Comparison of ENCODE assay signal across 22 mouse cellular contexts in the genomic region with DNA sequence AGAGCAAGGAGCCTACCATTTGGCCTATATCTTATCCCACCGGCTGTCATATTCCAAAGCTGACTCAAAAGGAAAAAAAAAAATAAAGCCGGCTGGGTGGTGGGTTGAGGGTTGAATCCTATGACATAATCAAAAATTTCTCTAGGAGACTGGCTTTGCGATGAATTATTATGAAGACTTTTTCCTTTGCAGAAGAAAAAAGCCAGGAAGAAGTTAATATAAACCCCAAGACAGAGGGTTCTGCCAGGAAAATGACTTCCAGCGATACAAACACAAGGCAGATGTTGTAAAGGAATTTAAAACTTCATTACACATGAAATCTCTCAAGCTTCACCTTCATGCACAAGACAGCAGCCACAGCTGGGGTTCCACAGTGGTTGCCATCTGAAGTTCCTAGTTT. TPM values are rescaled to one million over a fixed set of nuclear protein-coding genes. Genes with fewer than 3 reads are reported as not detected.
DNase-seq lines count a peak whose midpoint lies in the region; ATAC-seq and TF ChIP-seq lines count a peak whose summit lies in the region.
"Had no signal": no experiment of that assay in that cellular context is flagged by ENCODE, and none has a peak within 500 bp of the region (broad histone marks: within the 10 kb centered on the region; RNA-seq: fewer than 3 reads in every experiment).

No protein-coding gene starts in this region.

- no peak for TF ChIP-seq EP300 in stomach, postnatal 0 days (optimal IDR thresholded peaks at IDR 0.05)

- H3K27ac ChIP-seq in intestine, embryonic 15.5 days: peak overlapping the region; percentile 57
- H3K27ac ChIP-seq in intestine, embryonic 16.5 days (ENCODE audit: low read length): no peak overlapping the region; the same call in 1 of the 2 replicates
- H3K27ac ChIP-seq in stomach, embryonic 14.5 days (ENCODE audit: low read length): peak overlapping the region; percentile 92
- H3K27ac ChIP-seq in stomach, postnatal 0 days (replicated peaks): no peak overlapping the region
- H3K27ac ChIP-seq in cerebellum, adult 2 months (ENCODE audit: insufficient read depth, low read length): no peak overlapping the region
- H3K27ac ChIP-seq: forebrain, embryonic 10.5 days; hindbrain, embryonic 15.5 days; limb, embryonic 15.5 days; liver, embryonic 15.5 days; midbrain, embryonic 15.5 days; neural tube, embryonic 15.5 days had no signal

- H3K9me3 ChIP-seq in intestine, embryonic 15.5 days: no peaks in the 10 kb centered on the region
- no peaks in the 10 kb centered on the region for H3K9me3 ChIP-seq in intestine, embryonic 16.5 days (ENCODE audit: control insufficient read depth, low read length)
- H3K9me3 ChIP-seq in stomach, embryonic 14.5 days (ENCODE audit: control insufficient read depth, low read depth, low read length): no peaks in the 10 kb centered on the region
- no peaks in the 10 kb centered on the region for H3K9me3 ChIP-seq in stomach, postnatal 0 days (ENCODE audit: control insufficient read depth, low read length)
- H3K9me3 ChIP-seq: forebrain, embryonic 10.5 days; hindbrain, embryonic 15.5 days; limb, embryonic 15.5 days; liver, embryonic 15.5 days; megakaryocyte, embryonic 14.5 days; midbrain, embryonic 15.5 days; neural tube, embryonic 15.5 days had no signal

- WGBS in intestine, embryonic 15.5 days: 43% methylated on average over 4 of the region's 4 CpGs
- 40% methylated on average over 4 of the region's 4 CpGs for WGBS in intestine, embryonic 16.5 days
- 38% methylated on average over 4 of the region's 4 CpGs for WGBS in stomach, embryonic 14.5 days
- WGBS in stomach, postnatal 0 days: 37% methylated on average over 4 of the region's 4 CpGs
- whole genome bisulfite sequencing in cerebellum, adult 2 months: 92% methylated on average over 4 of the region's 4 CpGs

- H3K4me2 ChIP-seq in intestine, embryonic 15.5 days (replicated peaks): no peak overlapping the region
- H3K4me2 ChIP-seq in intestine, embryonic 16.5 days (ENCODE audit: low read depth, low read length): no peak overlapping the region
- H3K4me2 ChIP-seq in stomach, embryonic 14.5 days (replicated peaks; ENCODE audit: low read depth, low read length): no peak overlapping the region
- no peak overlapping the region for H3K4me2 ChIP-seq in stomach, postnatal 0 days (replicated peaks; ENCODE audit: low read depth)
- H3K4me2 ChIP-seq: heart, embryonic 11.5 days; hindbrain, embryonic 15.5 days; limb, embryonic 15.5 days; liver, embryonic 15.5 days; midbrain, embryonic 15.5 days; neural tube, embryonic 15.5 days had no signal

- no peak for TF ChIP-seq CTCF in stomach, postnatal 0 days (IDR thresholded peaks at IDR 0.05; ENCODE audit: low read depth)
- no peak for TF ChIP-seq CTCF in cerebellum, adult 2 months (IDR thresholded peaks at IDR 0.05; ENCODE audit: borderline replicate concordance, insufficient read depth, low read depth, low read length)

- no peaks in the 10 kb centered on the region for H3K36me3 ChIP-seq in intestine, embryonic 15.5 days
- no peaks in the 10 kb centered on the region for H3K36me3 ChIP-seq in intestine, embryonic 16.5 days (ENCODE audit: control insufficient read depth, insufficient read depth, low read length)
- H3K36me3 ChIP-seq in stomach, embryonic 14.5 days (ENCODE audit: control insufficient read depth, insufficient read depth, low read length): no peaks in the 10 kb centered on the region
- no peaks in the 10 kb centered on the region for H3K36me3 ChIP-seq in stomach, postnatal 0 days (ENCODE audit: control insufficient read depth, insufficient read depth, low read length)
- H3K36me3 ChIP-seq: hindbrain, embryonic 15.5 days; limb, embryonic 15.5 days; liver, embryonic 15.5 days; midbrain, embryonic 15.5 days; neural tube, embryonic 15.5 days had no signal

- H3K27me3 ChIP-seq in intestine, embryonic 15.5 days (replicated peaks): no peaks in the 10 kb centered on the region
- no peaks in the 10 kb centered on the region for H3K27me3 ChIP-seq in intestine, embryonic 16.5 days (replicated peaks; ENCODE audit: control insufficient read depth, insufficient read depth, low read length)
- H3K27me3 ChIP-seq in stomach, embryonic 14.5 days (ENCODE audit: control insufficient read depth, insufficient read depth, low read length): no peaks in the 10 kb centered on the region
- no peaks in the 10 kb centered on the region for H3K27me3 ChIP-seq in stomach, postnatal 0 days (ENCODE audit: control insufficient read depth, insufficient read depth, low read length)
- H3K27me3 ChIP-seq in cerebellum, adult 2 months (ENCODE audit: control insufficient read depth, insufficient read depth, low read length): no peaks in the 10 kb centered on the region
- H3K27me3 ChIP-seq: hindbrain, embryonic 15.5 days; limb, embryonic 15.5 days; liver, embryonic 15.5 days; megakaryocyte, embryonic 14.5 days; midbrain, embryonic 15.5 days; neural tube, embryonic 15.5 days had no signal

- no peak for DNase-seq in stomach, postnatal 0 days (ENCODE audit: low spot score)
- peak; percentile 35 for DNase-seq in lung, postnatal 14 days
- no peak for DNase-seq in cerebellum, adult 2 months
- no peak for DNase-seq in kidney, adult 11 months
- DNase-seq: B cell, adult 2 months; cerebellum, adult 18-20 months; forebrain, postnatal 0 days; kidney, adult 8-10 months; layer of hippocampus, postnatal 36 days; right cerebral cortex, postnatal 14 days; spleen, adult 18-20 months had no signal

- ATAC-seq in intestine, embryonic 15.5 days: no peak
- no peak for ATAC-seq in intestine, embryonic 16.5 days
- ATAC-seq in stomach, embryonic 14.5 days (ENCODE audit: insufficient number of reproducible peaks, insufficient read depth, low FRiP score, low read depth): no peak
- no peak for ATAC-seq in stomach, postnatal 0 days (ENCODE audit: low FRiP score, low TSS enrichment)
- ATAC-seq: forebrain, postnatal 0 days; midbrain, embryonic 15.5 days had no signal

- no peak overlapping the region for H3K4me3 ChIP-seq in intestine, embryonic 15.5 days (replicated peaks)
- H3K4me3 ChIP-seq in intestine, embryonic 16.5 days (ENCODE audit: low read length): no peak overlapping the region
- H3K4me3 ChIP-seq in stomach, embryonic 14.5 days (ENCODE audit: low read depth, low read length): no peak overlapping the region
- no peak overlapping the region for H3K4me3 ChIP-seq in stomach, postnatal 0 days (ENCODE audit: low read depth, low read length)
- no peak overlapping the region for H3K4me3 ChIP-seq in cerebellum, adult 2 months (replicated peaks; ENCODE audit: insufficient read depth, low read depth, low read length)
- H3K4me3 ChIP-seq: forebrain, embryonic 10.5 days; hindbrain, embryonic 15.5 days; limb, embryonic 15.5 days; liver, embryonic 15.5 days; megakaryocyte, embryonic 14.5 days; midbrain, embryonic 15.5 days; neural tube, embryonic 15.5 days had no signal

- H3K4me1 ChIP-seq in intestine, embryonic 15.5 days (replicated peaks): peaks cover 13% of the 10 kb centered on the region; the same call in 1 of the 2 replicates
- H3K4me1 ChIP-seq in intestine, embryonic 16.5 days (ENCODE audit: control insufficient read depth, insufficient read depth, low read length): peaks cover 11% of the 10 kb centered on the region; the same call in 1 of the 2 replicates
- peaks cover 40% of the 10 kb centered on the region for H3K4me1 ChIP-seq in stomach, embryonic 14.5 days (ENCODE audit: control insufficient read depth, insufficient read depth, low read length)
- 0 out of 2 replicates have a peak, but pooled peaks cover 3% of the 10 kb centered on the region for H3K4me1 ChIP-seq in stomach, postnatal 0 days (replicated peaks; ENCODE audit: control insufficient read depth, insufficient read depth)
- no peaks in the 10 kb centered on the region for H3K4me1 ChIP-seq in cerebellum, adult 2 months (ENCODE audit: control insufficient read depth, insufficient read depth, low read length)
- H3K4me1 ChIP-seq: forebrain, embryonic 10.5 days; hindbrain, embryonic 15.5 days; liver, embryonic 15.5 days; midbrain, embryonic 15.5 days; neural tube, embryonic 15.5 days had no signal

- TF ChIP-seq POLR2A in cerebellum, adult 2 months (IDR thresholded peaks at IDR 0.05; ENCODE audit: borderline replicate concordance, insufficient read depth, low read length): no peak

- no peak overlapping the region for H3K9ac ChIP-seq in intestine, embryonic 15.5 days
- H3K9ac ChIP-seq in intestine, embryonic 16.5 days (ENCODE audit: low read depth, low read length): no peak overlapping the region
- no peak overlapping the region for H3K9ac ChIP-seq in stomach, embryonic 14.5 days (replicated peaks; ENCODE audit: low read depth, low read length)
- H3K9ac ChIP-seq in stomach, postnatal 0 days (ENCODE audit: low read length): no peak overlapping the region
- H3K9ac ChIP-seq: forebrain, postnatal 0 days; hindbrain, embryonic 15.5 days; limb, embryonic 15.5 days; liver, embryonic 15.5 days; midbrain, embryonic 15.5 days; neural tube, embryonic 15.5 days had no signal

RNA-seq across cellular contexts. Expression of gene F2rl2, which starts 48.8 kb away (rescaled TPM):
- 0.44 and 0.58 TPM in 2 replicates for polyA plus RNA-seq in intestine, embryonic 15.5 days (2015; fragmentation: Nextera tagmentation; extraction: Ambion mirVana)
- 0.21 and 0.38 TPM in 2 replicates for polyA plus RNA-seq in intestine, embryonic 16.5 days (2015; fragmentation: Nextera tagmentation; extraction: Ambion mirVana)
- polyA plus RNA-seq in stomach, embryonic 14.5 days (2014; fragmentation: Nextera tagmentation; extraction: Ambion mirVana): 0.45 and 1.2 TPM in 2 replicates
- polyA plus RNA-seq in stomach, postnatal 0 days (2015; fragmentation: Nextera tagmentation; extraction: Ambion mirVana): 0.18 and 0.21 TPM in 2 replicates
- 0.36 and 0.44 TPM in 2 replicates for polyA plus RNA-seq in cerebellum, adult 2 months (2012; rRNA removed)

Comparison
In these comparisons a context has a peak if more than half of its experiments do, and no peak if none do; other contexts are left out.
1. H3K27ac ChIP-seq: peak in intestine, embryonic 15.5 days (single experiment) and stomach, embryonic 14.5 days (single experiment); none in intestine, embryonic 16.5 days (single experiment), stomach, postnatal 0 days (single experiment) and cerebellum, adult 2 months (single experiment).